Mouse (Mus musculus): Measurements from ENCODE around the gene Psmb5.

- TF ChIP-seq CTCF (IDR thresholded peaks at IDR 0.05) (no peak), EP300 (IDR thresholded peaks at IDR 0.05) (no peak)
Measured at GRCm38 (mm10) chr14:54574253-54574652, 43.6 kb downstream of the Psmb5 start.

Data from lung, postnatal 0 days (tissue).